Mouse (Mus musculus): ENCODE measurements around the gene Trmo.

Gene Trmo

DNA sequence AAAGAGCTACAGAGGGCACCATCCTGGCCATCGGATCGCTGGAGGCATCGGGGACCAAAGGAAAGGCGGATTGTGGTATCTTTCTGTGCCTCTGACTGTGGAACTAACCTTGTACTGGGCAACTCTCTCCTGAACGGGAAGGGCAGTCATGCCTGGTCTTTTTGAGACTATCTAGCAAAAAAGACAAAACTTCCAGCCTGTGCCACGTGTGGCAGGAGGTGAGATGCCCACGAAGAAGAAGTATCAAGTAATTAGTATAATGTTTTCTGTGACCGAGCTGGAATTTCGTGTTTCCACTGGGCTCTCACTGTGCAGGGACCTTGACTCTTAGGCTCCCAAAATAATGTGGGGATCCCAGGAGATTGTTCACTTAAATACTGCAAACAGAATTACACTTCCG lies 50.2 kb downstream of the Trmo start:
- no peak for DNase-seq

DNA sequence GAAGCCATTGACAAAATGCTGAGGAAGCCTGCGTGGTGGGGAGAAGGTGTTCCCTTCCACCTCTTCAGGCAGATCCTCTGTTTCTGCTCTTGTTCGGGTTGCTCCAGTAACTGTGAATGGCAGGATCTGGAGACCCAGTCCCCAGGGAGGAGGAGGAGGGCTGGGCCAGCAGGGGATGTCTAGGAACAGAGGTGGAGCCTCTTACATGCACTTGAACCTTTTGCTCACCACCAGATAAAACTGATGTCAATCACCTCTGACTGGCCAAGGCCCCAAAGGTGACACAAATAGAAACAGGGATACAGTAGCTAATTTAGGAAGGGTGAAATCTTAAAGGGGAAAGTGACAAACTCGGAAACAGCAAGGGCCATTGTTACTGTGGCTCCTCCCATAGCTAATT lies 51.2 kb downstream of the Trmo start:
- no peak for DNase-seq

DNA sequence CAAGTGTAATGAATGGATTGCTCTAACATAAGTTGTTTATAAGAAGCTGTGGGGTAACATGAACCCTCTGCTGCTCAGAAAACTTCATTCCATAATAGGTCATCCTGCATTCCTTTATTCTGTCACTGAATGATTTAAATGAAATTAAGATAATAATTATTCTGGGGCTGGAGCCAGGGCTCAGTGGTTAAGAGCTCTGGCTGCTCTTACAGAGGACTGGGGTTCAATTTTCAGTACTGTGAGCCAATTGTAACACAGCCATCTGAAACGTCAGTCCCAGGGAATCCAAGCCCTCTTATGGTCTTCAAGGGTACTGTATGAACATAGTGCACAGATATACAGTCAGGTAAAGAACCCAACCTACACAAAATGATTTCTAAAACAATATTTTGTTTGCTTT lies 53.4 kb downstream of the Trmo start:
- no peak for DNase-seq

DNA sequence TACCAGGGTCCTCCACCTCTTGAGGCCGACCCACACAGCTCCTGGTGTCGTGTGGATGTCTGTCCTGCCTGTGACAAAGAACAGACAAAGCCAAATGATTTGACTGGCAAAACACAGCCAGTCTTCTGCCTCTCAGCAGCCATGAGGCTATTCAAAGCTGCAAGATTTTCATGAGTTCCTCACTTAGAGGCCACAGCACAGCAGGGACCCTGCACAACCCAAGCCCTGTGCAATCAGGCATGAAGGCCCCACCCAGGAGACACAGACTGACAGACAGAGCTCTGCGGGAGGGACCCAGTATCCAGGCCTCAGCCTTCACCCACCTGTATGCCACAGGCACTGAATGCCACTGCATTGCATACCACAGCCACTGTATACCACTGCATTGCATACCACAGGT lies 60.3 kb downstream of the Trmo start:
- DNase-seq: no peak
